Mouse (Mus musculus) MEL (cell line): ENCODE measurements around the gene Sec24d. TPM values are rescaled to one million over a fixed set of nuclear protein-coding genes. Genes with fewer than 3 reads are reported as not detected.

Source experiments
- DNase-seq: peaks from one replicate; pipeline ENCODE4 v3.0.0; 2011; ENCODE audit warnings: low read depth, low spot score
- H3K27ac ChIP-seq: 2 replicates; pipeline ENCODE4 v1.5.1; 2012; ENCODE audit warnings: low read depth, mild to moderate bottlenecking, control low read depth, low read length, moderate library complexity; ENCODE audit not compliant: control insufficient read depth
- H3K27me3 ChIP-seq, 2 experiments: fragments of 150-350 bp in 1 of 2; sonication (generic) in 1 of 2; 2 replicates each; pipeline ENCODE4 v1.6.1; 2012; ENCODE audit warnings: low read length in 2 of 2, mild to moderate bottlenecking in 2 of 2, improper control_type of control experiment in 1 of 2, moderate library complexity in 1 of 2; ENCODE audit not compliant: insufficient read depth in 2 of 2, control insufficient read depth in 1 of 2
- H3K36me3 ChIP-seq, 2 experiments: 2 replicates each; pipeline ENCODE4 v1.6.1; 2012 to 2014; ENCODE audit warnings: low read length in 2 of 2, improper control_type of control experiment in 1 of 2, inconsistent platforms in 1 of 2, mild to moderate bottlenecking in 1 of 2; ENCODE audit not compliant: insufficient read depth in 2 of 2, control insufficient read depth in 1 of 2
- H3K4me1 ChIP-seq, 2 experiments: fragments of 150-350 bp in 1 of 2; sonication (generic) in 1 of 2; 2 replicates each; pipeline ENCODE4 v1.6.1; 2012; ENCODE audit warnings: low read length in 2 of 2, improper control_type of control experiment in 1 of 2, mild to moderate bottlenecking in 1 of 2; ENCODE audit not compliant: insufficient read depth in 2 of 2, control insufficient read depth in 1 of 2
- H3K4me3 ChIP-seq, 2 experiments: fragments of 150-350 bp in 1 of 2; sonication (generic) in 1 of 2; 2 replicates each; pipeline ENCODE4 v1.5.1; 2012; ENCODE audit warnings: low read depth in 2 of 2, low read length in 2 of 2, mild to moderate bottlenecking in 2 of 2, moderate library complexity in 2 of 2, control low read depth in 1 of 2, improper control_type of control experiment in 1 of 2; ENCODE audit not compliant: control insufficient read depth in 1 of 2, insufficient read depth in 1 of 2
- H3K79me2 ChIP-seq: 2 replicates; pipeline ENCODE4 v1.6.1; 2012; ENCODE audit warnings: mild to moderate bottlenecking, low read length, moderate library complexity; ENCODE audit not compliant: control insufficient read depth, poor library complexity, insufficient read depth
- H3K9ac ChIP-seq: 2 replicates; pipeline ENCODE4 v1.6.1; 2012; ENCODE audit warnings: low read depth, mild to moderate bottlenecking, control low read depth, low read length, moderate library complexity; ENCODE audit not compliant: control insufficient read depth, poor library complexity, severe bottlenecking
- H3K9me3 ChIP-seq: fragments of 150-350 bp; sonication (generic); replicated peaks from 2 replicates; pipeline ENCODE4 v1.6.1; 2012; ENCODE audit warnings: mild to moderate bottlenecking, low read length, improper control_type of control experiment, moderate library complexity; ENCODE audit not compliant: insufficient read depth
- CHD1 ChIP-seq: IDR thresholded peaks from 2 replicates; pipeline ENCODE4 v1.6.1; 2012; ENCODE audit warnings: low read depth, mild to moderate bottlenecking, inconsistent platforms, low read length, improper control_type of control experiment
- CTCF ChIP-seq, 3 experiments: IDR thresholded peaks in 2 of 3; conservative IDR thresholded peaks in 1 of 3; 2 replicates each; pipeline ENCODE4 v1.5.1; 2011 to 2012; ENCODE audit warnings: low read length in 3 of 3, low read depth in 2 of 3, mild to moderate bottlenecking in 2 of 3, improper control_type of control experiment in 1 of 3, inconsistent platforms in 1 of 3, mixed read lengths in 1 of 3, moderate library complexity in 1 of 3; ENCODE audit not compliant: control insufficient read depth in 1 of 3, insufficient read depth in 1 of 3, poor library complexity in 1 of 3, severe bottlenecking in 1 of 3
- GABPA ChIP-seq: IDR thresholded peaks from 2 replicates; pipeline ENCODE4 v1.6.1; 2012; ENCODE audit warnings: low read depth, mild to moderate bottlenecking, inconsistent platforms, low read length, improper control_type of control experiment, moderate library complexity
- HCFC1 ChIP-seq: IDR thresholded peaks from 2 replicates; pipeline ENCODE4 v1.6.1; 2012; ENCODE audit warnings: low read depth, mild to moderate bottlenecking, inconsistent platforms, low read length, improper control_type of control experiment, moderate library complexity
- JUND ChIP-seq: IDR thresholded peaks from 2 replicates; pipeline ENCODE4 v1.6.1; 2011; ENCODE audit warnings: low read depth, mild to moderate bottlenecking, improper control_type of control experiment, low read length
- KAT2A ChIP-seq: conservative IDR thresholded peaks from 2 replicates; pipeline ENCODE4 v1.6.1; 2012; ENCODE audit warnings: low read depth, low read length, improper control_type of control experiment, inconsistent platforms
- MAFK ChIP-seq: IDR thresholded peaks from 2 replicates; pipeline ENCODE4 v1.6.1; 2011; ENCODE audit warnings: low read depth, mild to moderate bottlenecking, low read length, improper control_type of control experiment, borderline replicate concordance
- MYB ChIP-seq: IDR thresholded peaks from 2 replicates; pipeline ENCODE4 v1.6.1; 2011; ENCODE audit warnings: mild to moderate bottlenecking, low read depth, low read length, improper control_type of control experiment
- NRF1 ChIP-seq: IDR thresholded peaks from 2 replicates; pipeline ENCODE4 v1.6.1; 2014; ENCODE audit warnings: low read depth, mild to moderate bottlenecking, inconsistent platforms, low read length, improper control_type of control experiment, moderate library complexity; ENCODE audit not compliant: poor library complexity, insufficient read depth, severe bottlenecking
- POLR2AphosphoS5 ChIP-seq: IDR thresholded peaks from 2 replicates; pipeline ENCODE4 v1.6.1; 2012; ENCODE audit warnings: low read depth, borderline replicate concordance, mild to moderate bottlenecking, inconsistent platforms, low read length, moderate library complexity, mixed read lengths
- RCOR1 ChIP-seq: IDR thresholded peaks from 2 replicates; pipeline ENCODE4 v1.6.1; 2012; ENCODE audit warnings: low read depth, mild to moderate bottlenecking, inconsistent platforms, low read length, improper control_type of control experiment
- TCF12 ChIP-seq: IDR thresholded peaks from 2 replicates; pipeline ENCODE4 v1.6.1; 2014; ENCODE audit warnings: low read depth, mild to moderate bottlenecking, inconsistent platforms, low read length, improper control_type of control experiment, moderate library complexity
- UBTF ChIP-seq: IDR thresholded peaks from 2 replicates; pipeline ENCODE4 v1.6.1; 2012; ENCODE audit warnings: low read depth, mild to moderate bottlenecking, inconsistent platforms, low read length, improper control_type of control experiment, moderate library complexity, borderline replicate concordance; ENCODE audit not compliant: insufficient read depth
- USF1 ChIP-seq: IDR thresholded peaks from 2 replicates; pipeline ENCODE4 v1.6.1; 2014; ENCODE audit warnings: low read depth, mild to moderate bottlenecking, inconsistent platforms, low read length, improper control_type of control experiment, moderate library complexity
- USF2 ChIP-seq, 2 experiments: IDR thresholded peaks; 2 replicates each; pipeline ENCODE4 v1.6.1; 2011 to 2012; ENCODE audit warnings: improper control_type of control experiment in 2 of 2, low read length in 2 of 2, borderline replicate concordance in 1 of 2, inconsistent platforms in 1 of 2, low read depth in 1 of 2, mild to moderate bottlenecking in 1 of 2; ENCODE audit not compliant: insufficient read depth in 1 of 2
- ZMIZ1 ChIP-seq: IDR thresholded peaks from 2 replicates; pipeline ENCODE4 v1.6.1; 2012; ENCODE audit warnings: low read depth, mild to moderate bottlenecking, inconsistent platforms, low read length, improper control_type of control experiment, moderate library complexity
- ZNF384 ChIP-seq: IDR thresholded peaks from 2 replicates; pipeline ENCODE4 v1.6.1; 2012; ENCODE audit warnings: low read depth, mild to moderate bottlenecking, inconsistent platforms, low read length, improper control_type of control experiment
- polyA plus RNA-seq, 2 experiments: library from polyadenylated mRNA; stranded (reverse) in 1 of 2; unstranded in 1 of 2; fragments of >175 nt in 1 of 2; fragments of >200 nt in 1 of 2; gene quantifications; 2 replicates each; pipeline versions ENCODE4 v1.2.1 to v1.2.4; 2012; ENCODE audit warnings: low replicate concordance in 2 of 2, low read depth in 1 of 2; ENCODE audit not compliant: insufficient read length in 2 of 2, insufficient read depth in 1 of 2, missing spikeins in 1 of 2
- total RNA-seq: library from RNA; depleted of rRNA; stranded (reverse); fragments of 300-350 nt; gene quantifications from 2 replicates; pipeline ENCODE4 v1.2.3, GENCODE M21; 2012

Sec24d gene
- total and polyA plus RNA-seq, 3 experiments, result 10.3 to 23.9 TPM; not detected in 1

GRCm38 (mm10) chr3:123298283-123298682 lies 31.0 kb downstream of the Sec24d start:
- TF ChIP-seq RCOR1 (no peak), NRF1 (no peak), UBTF (no peak), MAFK (no peak), CHD1 (no peak), POLR2AphosphoS5 (no peak), KAT2A (no peak), CTCF (IDR thresholded peaks at IDR 0.05 in 2 of 3, conservative IDR thresholded peaks at IDR 0.05 in 1 of 3; ENCODE audit: control insufficient read depth in 1 of 3, insufficient read depth in 1 of 3, low read depth in 2 of 3, low read length in 3 of 3, poor library complexity in 1 of 3, severe bottlenecking in 1 of 3) (no peak), TCF12 (no peak), USF1 (no peak), MYB (no peak), ZNF384 (no peak), JUND (no peak)
- Histone ChIP-seq H3K4me1 (no peaks in the 10 kb centered on the region), H3K9ac (no peak overlapping the region), H3K36me3 (no peaks in the 10 kb centered on the region; a peak in 1 of 4 replicates), H3K4me3 (no peak overlapping the region), H3K27ac (no peak overlapping the region), H3K27me3 (no peaks in the 10 kb centered on the region), H3K9me3 (no peaks in the 10 kb centered on the region), H3K79me2 (no peaks in the 10 kb centered on the region)
- DNase-seq, result no peak

- Histone ChIP-seq H3K4me3 (no peak overlapping the region), H3K9ac (no peak overlapping the region), H3K27ac (no peak overlapping the region), H3K36me3 (no peaks in the 10 kb centered on the region; a peak in 1 of 4 replicates), H3K79me2 (no peaks in the 10 kb centered on the region), H3K27me3 (no peaks in the 10 kb centered on the region), H3K4me1 (no peaks in the 10 kb centered on the region), H3K9me3 (no peaks in the 10 kb centered on the region)
- DNase-seq, result no peak
- no peak for TF ChIP-seq USF2 (IDR thresholded peaks at IDR 0.05; ENCODE audit: borderline replicate concordance in 1 of 2, insufficient read depth in 1 of 2, low read depth in 1 of 2, low read length in 2 of 2)
- no peak for TF ChIP-seq POLR2AphosphoS5
- TF ChIP-seq UBTF, result no peak
- no peak for TF ChIP-seq HCFC1
- TF ChIP-seq ZMIZ1, result no peak
- TF ChIP-seq GABPA, result no peak
Observed at GRCm38 (mm10) chr3:123301521-123301920, 34.3 kb downstream of the Sec24d start.
